Mouse (Mus musculus) stomach, embryonic 15.5 days (tissue): Measurements from ENCODE around the gene 2410004B18Rik. TPM values are rescaled to one million over a fixed set of nuclear protein-coding genes. Genes with fewer than 3 reads are reported as not detected.
"Not testable (repeated sequence)": the region's sequence is repeated elsewhere in the genome, so short reads cannot be mapped to it uniquely, and the experiment has no call there.

Experiments
- ATAC-seq: fragments of 200-750 bp; cut with Nextera tagmentation; 2 replicates; pipeline ENCODE4 v1.8.0; 2017; ENCODE audit warnings: low read depth, moderate number of reproducible peaks, moderate TSS enrichment; ENCODE audit not compliant: insufficient read depth, low FRiP score
- H3K27ac ChIP-seq: fragments of 300-500 bp; sonication (generic); 2 replicates; pipeline ENCODE4 v1.5.1; 2015; ENCODE audit warnings: mild to moderate bottlenecking, inconsistent platforms
- H3K27me3 ChIP-seq: fragments of 300-500 bp; sonication (generic); replicated peaks from 2 replicates; pipeline ENCODE4 v1.6.1; 2015; ENCODE audit warnings: inconsistent platforms
- H3K36me3 ChIP-seq: fragments of 300-500 bp; sonication (generic); 2 replicates; pipeline ENCODE4 v1.6.1; 2015; ENCODE audit warnings: inconsistent platforms
- H3K4me1 ChIP-seq: fragments of 300-500 bp; sonication (generic); 2 replicates; pipeline ENCODE4 v1.6.1; 2015; ENCODE audit warnings: inconsistent platforms
- H3K4me2 ChIP-seq: fragments of 300-500 bp; sonication (generic); 2 replicates; pipeline ENCODE4 v1.6.1; 2015; ENCODE audit warnings: mild to moderate bottlenecking, inconsistent platforms
- H3K4me3 ChIP-seq: fragments of 300-500 bp; sonication (generic); replicated peaks from 2 replicates; pipeline ENCODE4 v1.5.1; 2015; ENCODE audit warnings: inconsistent platforms
- H3K9ac ChIP-seq: fragments of 300-500 bp; sonication (generic); 2 replicates; pipeline ENCODE4 v1.6.1; 2015; ENCODE audit warnings: inconsistent platforms
- H3K9me3 ChIP-seq: fragments of 300-500 bp; sonication (generic); 2 replicates; pipeline ENCODE4 v1.6.1; 2016; ENCODE audit warnings: inconsistent platforms
- whole genome bisulfite sequencing: fragments of 180-500 bp; shearing (Covaris S2); methylation state at CpG from one replicate; pipeline ENCODE4 v1.1.7; 2015; 5-methylcytosine and 5-hydroxymethylcytosine counted together
- polyA plus RNA-seq: library from polyadenylated mRNA; unstranded; fragments of >200 nt; fragmentation: Nextera tagmentation; extraction: Ambion mirVana; gene quantifications from 2 replicates; pipeline ENCODE4 v1.2.1, GENCODE M21; 2015

The 2410004B18Rik gene
- polyA plus RNA-seq, 1 experiment from 2014 or later = 49.0 TPM

DNA sequence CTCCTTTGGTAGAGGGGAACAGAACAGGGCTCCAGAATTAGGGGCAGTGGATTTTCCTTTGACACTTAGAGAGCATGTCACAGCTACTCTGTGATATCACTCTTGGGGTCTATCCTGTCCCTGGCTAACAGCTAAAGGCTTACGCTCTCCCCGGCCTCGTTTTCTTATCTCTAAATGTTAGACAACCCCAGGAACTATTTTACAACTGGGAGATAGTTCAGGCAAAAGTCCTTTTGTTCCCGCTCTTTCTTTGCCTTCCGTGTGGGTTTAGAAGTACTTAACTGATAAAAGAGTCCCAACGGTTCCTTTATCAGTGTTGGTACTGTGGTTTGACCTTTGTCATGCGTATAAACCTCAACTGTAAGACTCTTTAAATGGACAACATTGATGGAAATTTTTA, 15.1 kb downstream of the 2410004B18Rik start:
- no peak overlapping the region for H3K9ac ChIP-seq
- no peak overlapping the region for H3K4me3 ChIP-seq
- WGBS = 61% methylated on average over 7 of the region's 7 CpGs
- no peak for ATAC-seq
- no peak overlapping the region for H3K27ac ChIP-seq
- H3K4me2 ChIP-seq = no peak overlapping the region
- no peaks in the 10 kb centered on the region for H3K9me3 ChIP-seq
- no peaks in the 10 kb centered on the region for H3K36me3 ChIP-seq
- peaks cover 5% of the 10 kb centered on the region for H3K4me1 ChIP-seq
- H3K27me3 ChIP-seq = no peaks in the 10 kb centered on the region

DNA sequence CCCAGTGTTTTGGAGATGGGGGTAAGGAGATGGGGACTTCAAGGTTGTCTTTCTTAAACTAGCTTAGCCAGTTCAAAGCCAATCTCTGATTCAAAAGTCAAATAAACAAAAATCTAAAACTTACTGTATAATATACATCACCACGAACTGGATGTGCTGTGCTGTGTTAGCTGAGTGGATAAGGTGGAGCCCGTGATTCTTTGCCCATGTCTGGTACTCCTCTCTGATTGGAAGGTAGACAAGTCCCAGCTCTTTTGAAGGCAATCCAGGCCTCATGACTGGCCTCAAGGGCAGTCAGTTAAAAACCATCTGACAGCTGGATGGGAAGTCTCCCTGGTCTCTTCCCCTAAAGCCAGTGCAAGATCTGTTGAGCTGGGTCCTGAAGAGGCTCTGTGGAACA, 15.6 kb downstream of the 2410004B18Rik start:
- Histone ChIP-seq H3K9ac (no peak overlapping the region), H3K27ac (no peak overlapping the region), H3K27me3 (no peaks in the 10 kb centered on the region), H3K9me3 (no peaks in the 10 kb centered on the region), H3K36me3 (no peaks in the 10 kb centered on the region), H3K4me1 (peaks cover 5% of the 10 kb centered on the region), H3K4me2 (no peak overlapping the region), H3K4me3 (no peak overlapping the region)
- no peak for ATAC-seq
- 71% methylated on average over 2 of the region's 2 CpGs for WGBS

GRCm38 (mm10) chr3:145959824-145960223, 22.0 kb downstream of the 2410004B18Rik start:
- Histone ChIP-seq H3K9ac (no peak overlapping the region), H3K4me1 (peaks cover 17% of the 10 kb centered on the region), H3K9me3 (no peaks in the 10 kb centered on the region), H3K27me3 (no peaks in the 10 kb centered on the region), H3K36me3 (no peaks in the 10 kb centered on the region), H3K4me2 (no peak overlapping the region), H3K4me3 (no peak overlapping the region), H3K27ac (no peak overlapping the region)
- ATAC-seq = no peak
- 62% methylated on average over 1 of the region's 1 CpGs for WGBS

DNA sequence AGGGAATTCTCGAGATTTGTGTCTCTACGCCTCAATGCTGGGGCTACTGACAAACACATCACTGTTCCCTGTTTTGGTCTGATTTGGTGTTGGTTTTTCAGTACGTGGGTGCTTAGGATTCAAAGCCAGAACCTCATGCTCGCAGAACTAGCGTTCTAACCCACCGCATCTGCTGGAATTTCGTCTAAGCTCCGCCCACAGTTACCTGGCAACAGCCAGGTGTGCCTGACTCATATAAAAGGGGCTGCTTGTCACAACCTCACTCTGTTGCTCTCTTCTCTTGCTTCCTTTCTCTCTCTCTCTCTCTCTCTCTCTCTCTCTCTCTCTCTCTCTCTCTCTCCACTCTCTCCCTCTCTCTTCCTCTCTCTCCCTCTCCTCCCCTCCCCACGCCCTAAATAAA, 24.6 kb downstream of the 2410004B18Rik start:
- Histone ChIP-seq H3K27ac (no peak overlapping the region), H3K9ac (no peak overlapping the region)

DNA sequence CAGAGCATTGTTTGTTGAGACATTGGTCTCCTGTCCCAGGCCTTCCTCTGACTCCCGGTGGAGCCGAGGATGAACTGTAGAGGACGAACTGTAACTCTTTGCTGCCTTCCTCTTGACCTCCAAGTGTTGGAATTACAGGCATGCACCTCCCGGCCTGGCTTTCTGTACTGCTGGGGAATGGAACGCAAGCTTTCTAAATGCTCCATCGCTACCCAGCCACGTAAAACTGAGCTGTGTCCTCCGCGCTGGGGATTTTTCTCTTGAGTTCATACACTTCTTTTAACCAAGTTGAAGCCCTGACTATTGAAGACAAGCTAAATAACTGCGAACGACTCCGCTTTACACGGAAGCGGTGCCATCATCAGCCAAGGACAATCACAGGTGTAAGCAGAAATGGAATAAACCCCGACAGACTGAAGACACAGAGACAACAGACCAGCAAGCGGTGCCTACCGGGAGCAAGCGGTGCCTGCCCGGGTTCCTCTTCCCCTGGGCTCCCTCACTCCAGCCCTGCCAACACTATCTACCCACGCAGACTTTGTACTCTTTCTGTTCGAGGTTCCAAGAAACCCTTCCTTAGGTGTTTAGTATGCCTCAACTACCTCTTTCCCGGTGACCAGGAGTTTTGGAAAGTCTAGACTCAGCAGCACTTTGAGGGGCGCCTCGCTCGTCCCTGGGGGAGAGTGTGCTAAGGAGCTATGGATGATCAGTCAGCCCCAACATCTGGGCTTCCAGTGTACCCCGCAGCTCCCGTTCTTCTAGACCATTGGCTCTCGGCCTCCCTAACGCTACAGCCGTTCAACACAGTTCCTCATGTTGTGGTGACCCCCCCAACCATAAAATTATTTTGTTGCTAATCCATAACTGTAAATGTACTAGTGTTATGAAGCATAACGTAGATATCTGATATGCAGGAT, 25.5 kb downstream of the 2410004B18Rik start:
- no peak overlapping the region for H3K9ac ChIP-seq
- no peaks in the 10 kb centered on the region for H3K36me3 ChIP-seq
- H3K4me1 ChIP-seq = peaks cover 20% of the 10 kb centered on the region
- H3K4me2 ChIP-seq = peak overlapping the region; percentile 44
- H3K27me3 ChIP-seq = no peaks in the 10 kb centered on the region
- 25% methylated on average over 31 of the region's 31 CpGs for WGBS
- peak overlapping the region; percentile 83 for H3K27ac ChIP-seq
- H3K9me3 ChIP-seq = no peaks in the 10 kb centered on the region
- no peak; the same call in 1 of the 2 replicates for ATAC-seq
- 0 out of 2 replicates have a peak overlapping the region, but pooled peaks have one; percentile 2 for H3K4me3 ChIP-seq

More for the DNA sequence above, 24.6 kb downstream of the 2410004B18Rik start:
- peaks cover 20% of the 10 kb centered on the region for H3K4me1 ChIP-seq
- H3K4me3 ChIP-seq = no peak overlapping the region
- no peaks in the 10 kb centered on the region for H3K9me3 ChIP-seq
- ATAC-seq = no peak
- no peaks in the 10 kb centered on the region for H3K36me3 ChIP-seq
- H3K4me2 ChIP-seq = no peak overlapping the region
- WGBS = 25% methylated on average over 9 of the region's 9 CpGs
- no peaks in the 10 kb centered on the region for H3K27me3 ChIP-seq

- Histone ChIP-seq H3K9me3 (no peaks in the 10 kb centered on the region), H3K4me3 (no peak overlapping the region), H3K4me1 (peaks cover 20% of the 10 kb centered on the region), H3K36me3 (no peaks in the 10 kb centered on the region), H3K27ac (peak overlapping the region; percentile 83), H3K4me2 (peak overlapping the region; percentile 44), H3K9ac (no peak overlapping the region), H3K27me3 (no peaks in the 10 kb centered on the region)
- peak; percentile 75 for ATAC-seq
- 26% methylated on average over 10 of the region's 10 CpGs for WGBS
Observed at GRCm38 (mm10) chr3:145964018-145964387, 26.2 kb downstream of the 2410004B18Rik start.

DNA sequence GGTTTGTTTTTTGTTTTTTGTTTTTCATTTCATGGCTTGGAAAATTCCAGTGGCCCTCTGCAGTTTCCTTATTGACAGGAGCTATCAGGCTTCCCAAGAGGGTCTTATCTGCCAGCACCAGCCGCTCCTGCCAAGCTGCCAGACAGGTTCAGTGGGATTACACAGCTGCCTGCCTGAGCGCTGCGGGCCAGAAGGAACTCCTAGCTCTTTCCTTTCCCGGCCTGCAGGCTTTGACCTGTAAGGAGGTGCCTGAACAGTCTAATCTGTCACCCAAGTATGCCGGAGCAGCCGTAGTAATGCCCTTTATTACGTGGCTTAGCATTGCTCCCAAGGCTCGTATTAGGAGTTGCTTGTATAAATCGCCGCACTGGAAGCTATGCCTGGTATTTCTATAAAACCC, 26.7 kb downstream of the 2410004B18Rik start:
- Histone ChIP-seq H3K27me3 (no peaks in the 10 kb centered on the region), H3K4me3 (no peak overlapping the region), H3K4me2 (peak overlapping the region; percentile 44), H3K4me1 (peaks cover 20% of the 10 kb centered on the region), H3K36me3 (no peaks in the 10 kb centered on the region), H3K9me3 (no peaks in the 10 kb centered on the region), H3K27ac (peak overlapping the region; percentile 83), H3K9ac (no peak overlapping the region)
- WGBS = 10% methylated on average over 10 of the region's 10 CpGs
- ATAC-seq = peak; percentile 92

DNA sequence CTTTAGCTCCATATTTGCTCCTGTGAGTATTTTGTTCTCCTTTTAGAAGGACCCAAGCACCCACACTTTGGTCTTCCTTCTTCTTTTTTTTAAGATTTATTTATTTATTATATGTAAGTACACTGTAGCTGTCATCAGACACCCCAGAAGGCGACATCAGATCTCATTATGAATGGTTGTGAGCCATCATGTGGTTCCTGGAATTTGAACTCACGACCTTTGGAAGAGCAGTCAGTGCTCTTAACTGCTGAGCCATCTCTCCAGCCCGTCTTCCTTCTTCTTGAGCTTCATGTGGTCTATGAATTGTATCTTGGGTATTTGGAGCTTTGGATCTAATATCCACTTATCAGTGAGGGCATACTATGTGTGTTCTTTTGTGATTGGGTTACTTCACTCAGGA, 27.8 kb downstream of the 2410004B18Rik start:
- not testable (repeated sequence) for H3K9me3 ChIP-seq, H3K27me3 ChIP-seq, H3K9ac ChIP-seq, H3K36me3 ChIP-seq, H3K4me2 ChIP-seq, ATAC-seq, H3K4me3 ChIP-seq
- WGBS = 79% methylated on average over 3 of the region's 3 CpGs
- Histone ChIP-seq H3K27ac (peak overlapping the region; percentile 83; the same call in 1 of the 2 replicates), H3K4me1 (peaks cover 20% of the 10 kb centered on the region)

GRCm38 (mm10) chr3:145966806-145967205, 29.0 kb downstream of the 2410004B18Rik start:
- WGBS = 82% methylated on average over 5 of the region's 5 CpGs
- H3K27ac ChIP-seq = no peak overlapping the region
- no peak for ATAC-seq
- H3K4me3 ChIP-seq = no peak overlapping the region
- no peak overlapping the region for H3K9ac ChIP-seq
- H3K27me3 ChIP-seq = no peaks in the 10 kb centered on the region
- no peaks in the 10 kb centered on the region for H3K36me3 ChIP-seq
- H3K4me2 ChIP-seq = no peak overlapping the region
- no peaks in the 10 kb centered on the region for H3K9me3 ChIP-seq
- H3K4me1 ChIP-seq = peaks cover 20% of the 10 kb centered on the region

DNA sequence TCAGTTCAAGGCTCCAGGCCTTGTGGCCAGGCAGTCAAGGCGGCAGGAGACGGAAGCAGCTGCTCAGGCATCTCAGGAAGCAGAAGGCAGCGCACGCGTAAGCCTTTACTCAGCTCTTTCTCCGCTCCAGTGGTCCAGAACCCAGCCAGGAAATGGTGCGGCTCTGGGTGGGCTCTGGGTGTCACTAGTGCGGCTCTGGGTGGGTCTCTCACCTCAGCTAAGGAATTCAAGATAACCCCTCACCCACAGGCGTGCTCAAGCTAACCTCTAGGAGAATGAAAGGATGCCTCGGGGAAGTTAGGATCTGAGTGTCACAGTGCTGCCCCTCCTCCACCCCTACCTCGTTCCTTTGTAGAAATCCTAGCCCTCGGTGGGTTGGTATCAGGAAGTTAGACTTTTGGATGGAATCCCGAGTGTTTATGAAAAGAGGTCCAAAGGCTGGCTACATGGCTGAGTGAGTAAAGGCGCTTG, 31.3 kb downstream of the 2410004B18Rik start:
- Histone ChIP-seq H3K4me3 (no peak overlapping the region), H3K36me3 (no peaks in the 10 kb centered on the region), H3K9ac (no peak overlapping the region), H3K9me3 (no peaks in the 10 kb centered on the region), H3K27me3 (no peaks in the 10 kb centered on the region), H3K27ac (no peak overlapping the region), H3K4me2 (no peak overlapping the region), H3K4me1 (peaks cover 7% of the 10 kb centered on the region)
- WGBS = 51% methylated on average over 14 of the region's 14 CpGs
- no peak for ATAC-seq

DNA sequence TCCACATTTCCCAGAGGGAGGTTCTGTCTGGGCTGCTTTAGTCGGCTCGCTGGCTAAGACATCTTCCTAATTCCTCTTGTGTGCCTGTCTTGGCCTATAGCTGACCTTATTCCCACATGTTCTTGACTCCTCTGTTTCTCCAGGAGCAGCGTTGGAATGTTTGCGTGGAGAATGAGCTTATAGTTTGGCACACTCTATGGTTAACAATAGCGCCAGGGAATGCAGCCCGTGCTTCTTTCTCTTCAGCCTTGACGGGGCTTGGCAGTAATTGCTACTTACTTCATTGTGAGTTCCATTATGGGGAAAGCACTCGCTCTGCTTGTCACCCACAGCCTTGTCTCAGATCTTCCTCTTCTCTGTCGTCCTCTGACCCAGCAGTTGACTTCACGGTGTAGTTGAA, 33.7 kb downstream of the 2410004B18Rik start:
- Histone ChIP-seq H3K9ac (no peak overlapping the region), H3K27ac (no peak overlapping the region), H3K36me3 (no peaks in the 10 kb centered on the region), H3K27me3 (no peaks in the 10 kb centered on the region), H3K9me3 (no peaks in the 10 kb centered on the region), H3K4me2 (no peak overlapping the region), H3K4me3 (no peak overlapping the region), H3K4me1 (no peaks in the 10 kb centered on the region)
- ATAC-seq = no peak
- 54% methylated on average over 10 of the region's 10 CpGs for WGBS

DNA sequence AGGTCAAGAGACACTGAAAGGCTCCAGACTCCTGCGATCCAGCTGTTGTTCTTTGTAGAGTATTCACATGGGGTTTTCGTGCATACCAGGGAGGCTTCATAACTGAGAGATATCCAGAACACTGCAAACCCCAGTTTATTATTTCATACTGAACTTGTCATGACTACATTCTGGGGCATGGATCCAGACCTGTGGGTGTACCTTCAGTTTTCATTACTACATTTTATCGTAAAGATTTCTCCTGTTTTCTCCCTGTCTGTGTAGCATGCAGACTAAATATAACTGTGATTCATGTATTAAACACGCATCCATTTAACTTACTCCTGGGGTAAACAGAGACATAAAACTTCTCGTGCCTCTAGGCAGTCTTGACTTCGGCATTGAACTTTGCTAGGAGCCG, 37.2 kb downstream of the 2410004B18Rik start:
- Histone ChIP-seq H3K9me3 (no peaks in the 10 kb centered on the region), H3K9ac (no peak overlapping the region), H3K4me2 (no peak overlapping the region), H3K4me1 (no peaks in the 10 kb centered on the region), H3K36me3 (no peaks in the 10 kb centered on the region), H3K27me3 (no peaks in the 10 kb centered on the region), H3K4me3 (no peak overlapping the region), H3K27ac (no peak overlapping the region)
- no peak for ATAC-seq
- WGBS = 76% methylated on average over 7 of the region's 7 CpGs
